In genomic region chr7:46810325-46810724, GRCm38 (mm10) we compare ENCODE assay signal across 45 mouse cellular contexts. TPM values are rescaled to one million over a fixed set of nuclear protein-coding genes. Genes with fewer than 3 reads are reported as not detected.
"Had no signal": no experiment of that assay in that cellular context is flagged by ENCODE, and none has a peak within 500 bp of the region (broad histone marks: within the 10 kb centered on the region; RNA-seq: fewer than 3 reads in every experiment).

No protein-coding gene starts in this region.

- ATAC-seq: liver, embryonic 12.5 days; liver, postnatal 0 days; lung, postnatal 0 days; midbrain, embryonic 13.5 days; midbrain, embryonic 15.5 days; midbrain, embryonic 16.5 days had no signal

- H3K27me3 ChIP-seq: limb, embryonic 12.5 days; limb, embryonic 13.5 days; limb, embryonic 15.5 days; liver, embryonic 12.5 days; liver, embryonic 13.5 days; liver, embryonic 15.5 days; lung, embryonic 15.5 days; megakaryocyte, embryonic 14.5 days; midbrain, embryonic 12.5 days; midbrain, embryonic 13.5 days; midbrain, embryonic 15.5 days; neural tube, embryonic 12.5 days; neural tube, embryonic 13.5 days had no signal

- DNase-seq: left cerebral cortex, postnatal 4 days; liver; liver, embryonic 13.5 days; liver, postnatal 0 days; lung, adult 18-20 months; lung, adult 2 months; lung, embryonic 14.5 days; lung, postnatal 10 days; lung, postnatal 14 days; lung, postnatal 36 days; lung, postnatal 4 days had no signal

- H3K27ac ChIP-seq: limb, embryonic 10.5 days; limb, embryonic 12.5 days; limb, embryonic 13.5 days; limb, embryonic 15.5 days; liver, embryonic 12.5 days; liver, embryonic 13.5 days; liver, embryonic 14.5 days; liver, embryonic 15.5 days; lung, embryonic 15.5 days; macrophage; midbrain, embryonic 10.5 days; midbrain, embryonic 12.5 days; midbrain, embryonic 13.5 days; midbrain, embryonic 15.5 days; neural tube, embryonic 12.5 days; neural tube, embryonic 13.5 days had no signal

- H3K9me3 ChIP-seq: limb, embryonic 10.5 days; limb, embryonic 12.5 days; limb, embryonic 13.5 days; limb, embryonic 15.5 days; liver, embryonic 12.5 days; liver, embryonic 13.5 days; liver, embryonic 15.5 days; lung, embryonic 15.5 days; megakaryocyte, embryonic 14.5 days; midbrain, embryonic 10.5 days; midbrain, embryonic 12.5 days; midbrain, embryonic 13.5 days; midbrain, embryonic 15.5 days; neural tube, embryonic 12.5 days; neural tube, embryonic 13.5 days had no signal

- H3K4me1 ChIP-seq: limb, embryonic 10.5 days; limb, embryonic 12.5 days; limb, embryonic 13.5 days; limb, embryonic 15.5 days; liver, embryonic 12.5 days; liver, embryonic 13.5 days; liver, embryonic 15.5 days; lung, embryonic 15.5 days; megakaryocyte, embryonic 14.5 days; midbrain, embryonic 10.5 days; midbrain, embryonic 12.5 days; midbrain, embryonic 13.5 days; midbrain, embryonic 15.5 days; neural tube, embryonic 12.5 days; neural tube, embryonic 13.5 days had no signal

- H3K9ac ChIP-seq: limb, embryonic 12.5 days; limb, embryonic 13.5 days; limb, embryonic 15.5 days; liver, embryonic 12.5 days; liver, embryonic 13.5 days; liver, embryonic 14.5 days; liver, embryonic 15.5 days; liver, postnatal 0 days; lung, embryonic 14.5 days; lung, embryonic 15.5 days; midbrain, embryonic 12.5 days; midbrain, embryonic 13.5 days; midbrain, embryonic 15.5 days; neural tube, embryonic 12.5 days; neural tube, embryonic 13.5 days had no signal

- H3K4me2 ChIP-seq: limb, embryonic 12.5 days; limb, embryonic 13.5 days; limb, embryonic 15.5 days; liver, embryonic 11.5 days; liver, embryonic 12.5 days; liver, embryonic 13.5 days; liver, embryonic 15.5 days; lung, embryonic 14.5 days; lung, embryonic 15.5 days; midbrain, embryonic 12.5 days; midbrain, embryonic 13.5 days; midbrain, embryonic 15.5 days; neural tube, embryonic 12.5 days; neural tube, embryonic 13.5 days had no signal

- H3K4me3 ChIP-seq: limb, embryonic 10.5 days; limb, embryonic 12.5 days; limb, embryonic 13.5 days; limb, embryonic 15.5 days; liver, embryonic 12.5 days; liver, embryonic 13.5 days; liver, embryonic 15.5 days; lung, embryonic 15.5 days; megakaryocyte, embryonic 14.5 days; midbrain, embryonic 10.5 days; midbrain, embryonic 12.5 days; midbrain, embryonic 13.5 days; midbrain, embryonic 15.5 days; myocyte; neural tube, embryonic 12.5 days; neural tube, embryonic 13.5 days had no signal

RNA-seq across cellular contexts. Expression of gene Ldhc, which starts 50.7 kb away (rescaled TPM):
- total RNA-seq: left cerebral cortex, adult 8-10 months; left cerebral cortex, postnatal 10 days; left cerebral cortex, postnatal 14 days; left cerebral cortex, postnatal 25 days; left cerebral cortex, postnatal 36 days; left cerebral cortex, postnatal 4 days; liver, adult 2 months; megakaryocyte-erythroid progenitor cell, adult 5-6 weeks; midbrain, postnatal 0 days had no signal
- polyA plus RNA-seq: limb, embryonic 12.5 days; limb, embryonic 13.5 days; limb, embryonic 14.5 days; liver, adult 2 months; lung, adult 2 months; macrophage; midbrain, embryonic 10.5 days; neural tube, embryonic 11.5 days; neural tube, embryonic 12.5 days; neural tube, embryonic 13.5 days had no signal

RNA-seq across cellular contexts. Expression of gene Saa2, which starts 58.7 kb away (rescaled TPM):
- total RNA-seq: left cerebral cortex, adult 8-10 months; left cerebral cortex, postnatal 10 days; left cerebral cortex, postnatal 14 days; left cerebral cortex, postnatal 25 days; left cerebral cortex, postnatal 36 days; left cerebral cortex, postnatal 4 days; megakaryocyte, adult 5-6 weeks; megakaryocyte-erythroid progenitor cell, adult 5-6 weeks; midbrain, postnatal 0 days; monocyte, adult 5-6 weeks had no signal
- polyA plus RNA-seq: liver, embryonic 11.5 days; liver, embryonic 12.5 days; liver, embryonic 13.5 days; liver, embryonic 14.5 days; liver, embryonic 15.5 days; liver, embryonic 16.5 days; lung, adult 2 months; lung, embryonic 14.5 days; lung, embryonic 15.5 days; lung, embryonic 16.5 days; lung, postnatal 0 days; macrophage; midbrain, embryonic 12.5 days; midbrain, embryonic 13.5 days; midbrain, embryonic 15.5 days; midbrain, embryonic 16.5 days; midbrain, postnatal 0 days; myocyte; neural tube, embryonic 12.5 days; neural tube, embryonic 13.5 days had no signal
